Mouse (Mus musculus) midbrain, embryonic 14.5 days (tissue): ENCODE measurements around the gene Ahdc1. TPM values are rescaled to one million over a fixed set of nuclear protein-coding genes. Genes with fewer than 3 reads are reported as not detected.
"Not testable (repeated sequence)": the region's sequence is repeated elsewhere in the genome, so short reads cannot be mapped to it uniquely, and the experiment has no call there.

ENCODE experiments used
- ATAC-seq: fragments of 200-750 bp; cut with Nextera tagmentation; 2 replicates; pipeline ENCODE4 v1.8.0; 2017; ENCODE audit warnings: moderate number of reproducible peaks, moderate library complexity; ENCODE audit not compliant: low FRiP score, low TSS enrichment
- DNase-seq: peaks from one replicate; pipeline ENCODE4 v3.0.0-alpha.2; 2015
- H3K27ac ChIP-seq: fragments of 300-500 bp; sonication (generic); replicated peaks from 2 replicates; pipeline ENCODE4 v1.5.1; 2014; ENCODE audit warnings: mild to moderate bottlenecking, low read depth, low read length, moderate library complexity
- H3K27me3 ChIP-seq: fragments of 300-500 bp; sonication (generic); 2 replicates; pipeline ENCODE4 v1.6.1; 2014; ENCODE audit warnings: low read length, control low read depth, mixed read lengths; ENCODE audit not compliant: control insufficient read depth, insufficient read depth
- H3K36me3 ChIP-seq: fragments of 300-500 bp; sonication (generic); 2 replicates; pipeline ENCODE4 v1.6.1; 2014; ENCODE audit warnings: low read length, control low read depth; ENCODE audit not compliant: control insufficient read depth, insufficient read depth
- H3K4me1 ChIP-seq: fragments of 300-500 bp; sonication (generic); 2 replicates; pipeline ENCODE4 v1.6.1; 2014; ENCODE audit warnings: mild to moderate bottlenecking, antibody characterized with exemption, low read length, control low read depth; ENCODE audit not compliant: control insufficient read depth, insufficient read depth
- H3K4me2 ChIP-seq: fragments of 300-500 bp; sonication (generic); 2 replicates; pipeline ENCODE4 v1.6.1; 2014; ENCODE audit warnings: mild to moderate bottlenecking, low read length, moderate library complexity
- H3K4me3 ChIP-seq: fragments of 300-500 bp; sonication (generic); replicated peaks from 2 replicates; pipeline ENCODE4 v1.5.1; 2014; ENCODE audit warnings: low read depth, low read length
- H3K9ac ChIP-seq: fragments of 300-500 bp; sonication (generic); replicated peaks from 2 replicates; pipeline ENCODE4 v1.6.1; 2014; ENCODE audit warnings: mild to moderate bottlenecking, low read length, moderate library complexity
- H3K9me3 ChIP-seq: fragments of 300-500 bp; sonication (generic); 2 replicates; pipeline ENCODE4 v1.6.1; 2016; ENCODE audit warnings: low read length, control low read depth, mixed read lengths; ENCODE audit not compliant: control insufficient read depth
- WGBS: fragments of 180-500 bp; shearing (Covaris S2); extraction: QIAGEN DNeasy Blood & Tissue Kit; methylation state at CpG from one replicate; pipeline ENCODE4 v1.1.7; 2014; 5-methylcytosine and 5-hydroxymethylcytosine counted together
- polyA plus RNA-seq: library from polyadenylated mRNA; unstranded; fragments of >200 nt; fragmentation: Nextera tagmentation; extraction: Ambion mirVana; gene quantifications from 2 replicates; pipeline ENCODE4 v1.2.1, GENCODE M21; 2014

Ahdc1 gene
- polyA plus RNA-seq, 1 experiment from 2014 or later = 13.0 TPM

DNA sequence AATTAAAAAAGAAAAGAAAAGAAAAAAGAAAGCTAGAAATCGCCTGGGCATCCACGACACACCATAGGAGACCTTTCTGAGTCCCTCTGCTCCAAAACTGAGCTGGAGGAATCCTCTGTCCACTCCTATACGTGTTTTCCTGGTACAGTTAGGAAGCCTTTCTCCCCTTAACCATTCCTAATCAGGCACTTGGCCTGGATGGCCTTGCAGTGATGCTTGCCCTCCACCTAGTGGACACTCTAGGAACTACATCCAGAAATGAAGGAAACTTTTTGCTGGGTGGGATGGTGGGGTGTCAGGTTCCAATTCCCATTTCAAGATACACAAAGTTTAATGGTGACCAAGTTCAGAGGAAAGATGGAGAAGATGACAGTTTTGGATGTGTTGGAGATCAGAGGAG lies 5.8 kb upstream of the Ahdc1 start:
- Histone ChIP-seq H3K9ac (no peak overlapping the region), H3K27me3 (peaks cover 7% of the 10 kb centered on the region), H3K9me3 (no peaks in the 10 kb centered on the region), H3K27ac (no peak overlapping the region), H3K4me3 (no peak overlapping the region), H3K4me1 (peaks cover 12% of the 10 kb centered on the region), H3K4me2 (no peak overlapping the region), H3K36me3 (no peaks in the 10 kb centered on the region)
- WGBS = 3% methylated on average over 3 of the region's 3 CpGs
- peak; percentile 91 for DNase-seq
- peak; percentile 48; the same call in 1 of the 2 replicates for ATAC-seq

DNA sequence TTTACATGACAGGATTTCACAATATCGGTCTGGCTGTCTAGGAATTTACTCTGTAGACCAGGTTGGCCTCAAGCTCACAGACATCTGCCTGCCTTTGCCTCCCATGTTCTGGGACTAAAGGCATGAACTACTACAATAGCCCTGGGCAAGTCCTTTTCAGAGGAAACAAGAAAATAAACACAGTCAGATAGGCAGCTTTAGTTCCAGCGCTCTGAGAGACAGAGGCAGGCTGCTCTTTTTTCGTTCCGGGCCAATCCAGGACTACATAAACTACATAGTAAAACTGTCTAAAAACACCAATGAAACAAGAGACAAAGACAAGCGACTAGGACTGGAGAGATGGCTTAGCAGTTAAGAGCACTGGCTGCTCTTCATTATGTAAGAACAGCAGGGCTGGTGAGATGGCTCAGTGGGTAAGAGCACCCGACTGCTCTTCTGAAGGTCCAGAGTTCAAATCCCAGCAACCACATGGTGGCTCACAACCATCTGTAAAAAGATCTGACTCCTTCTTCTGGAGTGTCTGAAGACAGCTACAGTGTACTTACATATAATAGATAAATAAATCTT lies 5.1 kb upstream of the Ahdc1 start:
- H3K4me3 ChIP-seq, H3K9me3 ChIP-seq, H3K27ac ChIP-seq, H3K4me2 ChIP-seq, DNase-seq, H3K36me3 ChIP-seq, H3K9ac ChIP-seq, ATAC-seq: not testable (repeated sequence)
- WGBS = 70% methylated on average over 6 of the region's 6 CpGs
- H3K27me3 ChIP-seq = peaks cover 14% of the 10 kb centered on the region
- peaks cover 12% of the 10 kb centered on the region for H3K4me1 ChIP-seq

DNA sequence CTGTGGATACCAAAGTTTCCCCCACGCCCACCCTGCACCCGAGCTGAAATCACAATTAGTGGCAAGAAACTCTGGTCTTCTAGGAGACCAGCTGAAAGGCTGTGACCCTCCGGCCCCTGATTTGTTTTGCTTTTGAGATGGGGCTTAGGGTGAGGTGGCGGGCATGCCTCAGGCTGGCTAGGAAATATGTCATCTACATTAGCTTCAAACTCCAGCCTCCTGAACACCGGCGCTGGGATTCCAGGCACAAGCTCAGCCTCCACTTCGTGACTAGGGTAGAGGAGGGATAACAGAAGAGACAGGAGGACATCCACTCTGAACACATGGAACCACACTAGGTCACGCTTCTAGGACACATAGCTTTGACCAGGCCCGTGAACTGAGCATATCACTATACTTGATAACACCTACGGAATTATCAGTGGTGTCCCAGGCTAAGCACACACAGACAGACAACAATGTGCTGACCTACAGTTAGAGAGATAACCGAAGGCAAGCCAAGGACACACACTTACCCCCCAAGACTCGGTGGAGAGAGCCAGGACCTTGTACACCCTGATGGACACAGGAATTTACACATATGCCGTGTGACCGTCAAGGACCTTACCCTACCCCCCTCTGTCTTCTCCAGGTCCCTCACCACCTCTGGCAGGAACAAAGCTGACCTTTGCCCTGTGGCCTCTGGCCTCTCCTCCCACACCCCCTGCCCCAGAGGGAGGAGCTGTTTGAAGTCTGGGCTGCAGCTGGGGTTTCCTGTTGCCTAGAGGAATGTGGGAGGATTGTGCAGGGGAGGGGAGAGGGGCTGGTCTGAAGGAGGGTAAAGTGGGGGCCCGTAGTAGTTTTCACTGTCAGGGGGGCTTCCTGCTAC lies 3.3 kb upstream of the Ahdc1 start:
- H3K4me2 ChIP-seq = no peak overlapping the region
- peaks cover 8% of the 10 kb centered on the region for H3K4me1 ChIP-seq
- 28% methylated on average over 15 of the region's 15 CpGs for WGBS
- H3K36me3 ChIP-seq = no peaks in the 10 kb centered on the region
- no peak for ATAC-seq
- H3K27me3 ChIP-seq = peaks cover 14% of the 10 kb centered on the region
- H3K4me3 ChIP-seq = no peak overlapping the region
- H3K9me3 ChIP-seq = no peaks in the 10 kb centered on the region
- no peak overlapping the region for H3K27ac ChIP-seq
- DNase-seq = no peak
- no peak overlapping the region for H3K9ac ChIP-seq

DNA sequence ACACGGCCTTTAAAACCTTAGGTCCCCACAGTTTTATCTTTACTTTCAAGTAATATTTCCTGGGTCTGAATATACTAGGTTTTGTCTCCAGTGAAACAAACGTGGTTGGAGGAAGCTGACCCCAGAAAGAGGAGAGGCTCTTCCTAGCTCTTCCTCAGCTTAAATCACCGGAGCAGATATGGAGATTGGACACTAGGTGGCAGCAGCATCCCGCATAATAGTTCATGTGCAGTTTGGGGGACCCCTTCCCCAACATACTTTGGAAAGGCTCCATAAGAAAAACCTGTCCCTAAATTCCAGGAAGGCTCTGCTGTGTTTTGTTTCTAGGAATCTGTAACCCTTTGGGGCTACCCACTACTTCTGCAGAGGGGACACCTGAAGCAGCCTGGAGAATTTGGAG lies 1.9 kb upstream of the Ahdc1 start:
- Histone ChIP-seq H3K4me1 (peaks cover 12% of the 10 kb centered on the region), H3K36me3 (no peaks in the 10 kb centered on the region), H3K9me3 (no peaks in the 10 kb centered on the region), H3K9ac (no peak overlapping the region), H3K4me3 (no peak overlapping the region), H3K27ac (no peak overlapping the region), H3K4me2 (no peak overlapping the region), H3K27me3 (peaks cover 14% of the 10 kb centered on the region)
- no peak for ATAC-seq
- peak; percentile 89 for DNase-seq
- WGBS = under 1% methylated on average over 4 of the region's 4 CpGs

DNA sequence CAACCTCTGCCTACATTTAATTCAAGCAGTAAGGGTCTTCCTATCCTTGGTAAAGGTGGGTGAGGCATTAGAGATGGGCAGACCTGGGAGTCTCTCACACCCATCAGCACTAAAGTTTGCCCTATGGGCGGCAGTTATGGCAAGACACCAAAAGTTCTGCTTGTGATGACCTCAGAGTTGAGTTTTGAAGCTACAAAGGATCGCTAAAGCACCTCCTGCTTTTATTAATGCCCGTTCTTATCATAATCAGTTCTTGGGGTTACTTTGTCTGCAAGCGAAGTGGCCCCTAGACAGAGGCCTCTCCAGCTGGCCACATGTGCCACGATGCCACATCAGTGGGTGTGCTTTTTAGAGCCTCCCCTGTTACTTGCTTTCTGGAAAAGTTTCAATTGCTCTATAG lies 1.4 kb upstream of the Ahdc1 start:
- peaks cover 14% of the 10 kb centered on the region for H3K27me3 ChIP-seq
- H3K36me3 ChIP-seq = no peaks in the 10 kb centered on the region
- 66% methylated on average over 5 of the region's 5 CpGs for WGBS
- H3K27ac ChIP-seq = no peak overlapping the region
- no peak overlapping the region for H3K4me2 ChIP-seq
- no peak for DNase-seq
- no peaks in the 10 kb centered on the region for H3K9me3 ChIP-seq
- no peak for ATAC-seq
- peaks cover 18% of the 10 kb centered on the region for H3K4me1 ChIP-seq
- H3K9ac ChIP-seq = no peak overlapping the region
- H3K4me3 ChIP-seq = no peak overlapping the region

DNA sequence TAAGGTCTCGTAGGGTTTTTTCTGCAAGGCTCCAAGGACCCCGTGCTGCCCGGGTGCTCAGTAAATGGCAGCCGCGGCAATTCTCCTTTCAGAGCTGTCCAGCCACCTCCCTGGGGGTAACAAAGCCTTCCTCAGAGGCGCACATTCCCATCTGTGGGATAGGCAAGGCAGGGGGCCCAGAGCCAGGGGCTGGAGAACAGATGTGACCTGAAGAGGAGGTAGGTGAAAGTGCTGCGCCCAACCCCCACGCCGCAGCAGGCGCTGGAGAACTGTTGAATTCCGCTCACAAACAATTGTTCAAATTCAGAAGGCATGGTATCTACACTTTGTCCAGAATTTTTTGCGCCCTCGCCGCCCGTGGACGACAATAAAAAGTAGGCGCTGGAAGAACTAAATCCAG lies 449 bp upstream of the Ahdc1 start:
- Histone ChIP-seq H3K27ac (no peak overlapping the region), H3K4me2 (peak overlapping the region; percentile 98), H3K36me3 (no peaks in the 10 kb centered on the region), H3K9me3 (no peaks in the 10 kb centered on the region), H3K4me1 (peaks cover 27% of the 10 kb centered on the region), H3K4me3 (peak overlapping the region; percentile 95), H3K27me3 (peaks cover 14% of the 10 kb centered on the region), H3K9ac (no peak overlapping the region; the same call in 1 of the 2 replicates)
- under 1% methylated on average over 17 of the region's 17 CpGs for WGBS
- no peak for DNase-seq
- ATAC-seq = no peak

DNA sequence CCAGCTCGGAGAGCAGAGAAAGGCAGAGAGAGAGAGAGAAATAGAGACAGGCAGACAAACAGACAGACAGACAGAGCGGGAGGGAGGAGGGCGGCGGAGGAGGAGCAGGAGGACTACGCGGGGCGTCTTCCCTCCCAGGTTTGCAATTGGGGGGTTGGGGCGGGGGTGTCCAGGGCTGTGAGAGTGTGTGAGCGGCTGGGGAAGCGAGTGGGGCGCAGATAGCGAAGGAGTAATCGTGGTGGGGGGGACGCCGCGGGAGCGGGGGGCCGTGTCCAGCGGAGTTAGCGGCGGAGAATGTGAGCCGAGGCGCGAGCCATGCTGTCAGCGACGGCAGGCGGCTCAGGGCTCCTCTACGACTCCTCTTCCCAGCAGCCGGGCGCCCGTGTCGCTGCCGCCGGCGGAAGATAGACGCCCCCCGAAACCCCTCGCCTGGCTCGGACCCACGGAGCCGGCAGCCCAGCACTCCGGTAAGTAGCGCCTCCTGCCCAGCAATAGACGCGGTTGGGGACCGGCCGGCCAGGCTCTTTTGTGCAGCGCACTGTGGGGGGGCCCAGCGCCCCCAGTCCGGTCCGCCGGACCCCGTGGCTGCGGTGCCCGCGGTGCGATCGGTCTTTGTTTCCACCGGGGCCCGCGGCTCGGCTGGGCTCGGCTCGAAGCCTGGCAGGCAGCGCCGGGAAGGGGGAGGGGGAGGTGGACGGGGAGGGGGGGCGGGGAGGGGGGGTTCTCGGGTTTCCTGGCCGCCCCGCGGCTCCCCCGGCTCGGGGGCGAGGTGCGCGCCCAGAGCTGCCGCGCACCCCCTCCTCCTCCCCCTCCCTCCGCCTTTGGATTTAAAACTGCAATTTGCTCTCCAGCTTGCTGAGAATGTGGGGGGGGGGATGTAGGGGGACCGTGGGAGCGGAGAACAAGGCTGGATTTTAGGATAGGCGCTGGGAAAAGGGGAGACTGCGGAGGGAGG lies 1.0 kb downstream of the Ahdc1 start:
- WGBS = 1% methylated on average over 61 of the region's 84 CpGs
- Histone ChIP-seq H3K9ac (peak overlapping the region; percentile 98), H3K27me3 (peaks cover 14% of the 10 kb centered on the region), H3K36me3 (no peaks in the 10 kb centered on the region), H3K4me2 (peak overlapping the region; percentile 98), H3K9me3 (no peaks in the 10 kb centered on the region), H3K27ac (peak overlapping the region; percentile 96), H3K4me1 (peaks cover 42% of the 10 kb centered on the region), H3K4me3 (peak overlapping the region; percentile 95)
- ATAC-seq = peak; percentile 7; the same call in 1 of the 2 replicates
- peak; percentile 76 for DNase-seq

DNA sequence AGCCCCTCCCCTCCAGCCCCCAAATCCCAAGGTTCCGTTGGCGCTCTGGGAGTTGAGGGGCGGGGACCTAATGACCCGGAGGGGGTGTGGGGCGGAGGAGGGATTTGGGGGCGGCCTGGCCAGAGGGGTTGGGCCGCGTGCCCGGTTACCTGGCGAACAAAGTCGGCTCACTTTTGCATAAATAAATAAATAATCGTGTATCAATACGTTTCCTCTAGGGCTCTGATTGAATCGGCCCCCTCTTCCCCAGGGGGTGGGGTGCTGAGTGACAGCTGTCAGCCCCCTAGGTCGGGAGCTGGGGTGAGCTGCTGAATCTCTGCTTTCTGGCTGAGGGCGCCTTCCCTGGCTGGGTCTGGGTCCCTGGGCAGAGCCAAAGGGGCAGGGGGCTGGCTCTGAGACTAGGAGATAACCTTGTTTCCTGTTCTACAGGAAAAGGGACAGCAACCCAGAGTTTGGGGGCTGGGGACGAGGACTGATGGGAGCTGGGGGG lies 1.8 kb downstream of the Ahdc1 start:
- DNase-seq (no peak), ATAC-seq (peak; percentile 11; the same call in 1 of the 2 replicates)
- peak overlapping the region; percentile 98 for H3K4me2 ChIP-seq
- H3K27me3 ChIP-seq = peaks cover 14% of the 10 kb centered on the region
- WGBS = under 1% methylated on average over 17 of the region's 17 CpGs
- H3K27ac ChIP-seq = peak overlapping the region; percentile 96
- no peaks in the 10 kb centered on the region for H3K9me3 ChIP-seq
- no peaks in the 10 kb centered on the region for H3K36me3 ChIP-seq
- H3K4me3 ChIP-seq = peak overlapping the region; percentile 95
- peaks cover 48% of the 10 kb centered on the region for H3K4me1 ChIP-seq
- peak overlapping the region; percentile 98 for H3K9ac ChIP-seq
